Mouse (Mus musculus) CD4-positive helper T cell, adult 2 months (primary cell): ENCODE measurements around the gene Aldh9a1.

ENCODE experiments used
- DNase-seq: peaks from one replicate; pipeline ENCODE4 v3.0.0-alpha.2; 2012; ENCODE audit warnings: low read depth, missing footprints, low spot score

The Aldh9a1 gene

GRCm38 (mm10) chr1:167350597-167351415 is 1.0 kb downstream of the Aldh9a1 start:
- DNase-seq: no peak

DNA sequence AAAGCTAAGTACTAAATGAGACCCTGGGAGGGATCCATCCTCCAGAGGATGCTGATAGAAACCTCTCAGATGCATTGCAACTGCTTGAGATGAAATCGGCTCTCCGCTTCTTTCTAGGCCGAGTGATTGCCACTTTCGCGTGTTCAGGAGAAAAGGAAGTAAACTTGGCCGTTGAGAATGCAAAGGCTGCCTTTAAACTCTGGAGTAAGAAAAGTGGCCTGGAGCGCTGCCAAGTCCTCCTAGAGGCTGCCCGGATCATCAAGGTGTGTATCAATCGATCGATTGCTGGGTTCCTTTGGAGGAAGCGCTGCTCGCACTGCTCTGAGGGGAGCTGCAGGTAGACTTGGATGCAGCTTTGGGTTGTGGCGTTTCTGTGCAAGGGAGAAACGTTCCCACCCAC is 2.6 kb downstream of the Aldh9a1 start:
- DNase-seq: no peak

DNA sequence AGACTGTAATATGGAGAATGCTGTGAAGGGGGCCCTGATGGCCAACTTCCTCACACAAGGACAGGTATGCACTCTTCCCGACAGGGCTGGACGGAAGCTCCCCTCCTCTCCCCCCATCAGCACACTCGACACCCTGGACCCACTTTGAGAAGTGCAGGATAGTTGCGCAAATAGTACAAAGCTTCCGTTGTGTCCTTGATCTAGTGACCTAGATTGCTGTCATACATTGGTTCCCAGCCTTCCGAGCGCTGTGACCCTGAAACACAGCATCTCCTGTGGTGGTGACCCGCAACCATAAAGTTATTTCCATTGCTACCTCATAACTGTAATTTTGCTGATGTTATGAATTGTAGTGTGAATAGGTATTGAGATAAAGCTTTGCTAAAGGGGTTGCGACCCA is 7.6 kb downstream of the Aldh9a1 start:
- DNase-seq: no peak

DNA sequence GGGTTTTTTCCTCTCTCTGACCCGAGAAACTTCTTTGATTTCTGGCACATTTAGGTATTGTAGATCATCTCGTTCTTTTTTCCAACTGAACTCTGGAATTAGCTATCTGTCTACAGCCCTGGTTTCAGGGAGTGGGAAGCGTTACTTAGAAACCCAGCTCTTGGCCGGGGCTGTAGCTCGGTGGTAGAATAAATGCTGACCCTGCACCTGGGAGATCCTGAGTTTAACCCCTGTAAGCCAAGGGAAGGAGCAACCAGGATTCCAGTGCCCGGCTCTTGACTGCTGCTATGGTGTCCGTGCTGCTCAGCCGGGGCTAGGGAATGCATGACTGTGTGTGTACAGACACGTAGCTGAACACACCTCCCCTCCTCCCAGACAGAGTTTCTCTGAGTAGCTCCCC is 8.9 kb downstream of the Aldh9a1 start:
- no peak for DNase-seq

- DNase-seq: no peak
These were observed 10.5 kb downstream of the Aldh9a1 start for GRCm38 (mm10) chr1:167360268-167360667.

GRCm38 (mm10) chr1:167362819-167363218 is 13.0 kb downstream of the Aldh9a1 start:
- DNase-seq: no peak

- no peak for DNase-seq
These were observed 13.5 kb downstream of the Aldh9a1 start for GRCm38 (mm10) chr1:167363322-167363721.

GRCm38 (mm10) chr1:167365808-167366207 is 16.0 kb downstream of the Aldh9a1 start:
- no peak for DNase-seq

GRCm38 (mm10) chr1:167366621-167367020 is 16.8 kb downstream of the Aldh9a1 start:
- no peak for DNase-seq

DNA sequence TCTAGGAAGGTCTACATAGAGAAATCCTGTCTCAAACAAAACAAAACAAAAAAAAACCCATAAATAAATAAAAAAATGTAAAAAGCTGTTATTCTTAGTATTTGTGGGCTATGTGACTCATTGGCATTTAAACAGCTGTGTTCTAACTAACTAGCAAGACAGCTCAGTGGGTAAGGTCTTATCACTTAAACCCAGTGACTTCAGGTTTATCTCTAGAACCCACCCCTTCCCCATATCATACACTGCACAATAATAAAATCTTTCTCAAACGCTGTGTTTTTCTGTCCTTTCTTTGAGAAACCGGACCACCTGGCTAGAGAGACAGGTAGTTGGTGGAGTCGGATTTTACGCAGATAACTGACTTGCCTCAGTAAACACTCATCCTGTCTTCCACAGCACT is 18.2 kb downstream of the Aldh9a1 start:
- DNase-seq: no peak

DNA sequence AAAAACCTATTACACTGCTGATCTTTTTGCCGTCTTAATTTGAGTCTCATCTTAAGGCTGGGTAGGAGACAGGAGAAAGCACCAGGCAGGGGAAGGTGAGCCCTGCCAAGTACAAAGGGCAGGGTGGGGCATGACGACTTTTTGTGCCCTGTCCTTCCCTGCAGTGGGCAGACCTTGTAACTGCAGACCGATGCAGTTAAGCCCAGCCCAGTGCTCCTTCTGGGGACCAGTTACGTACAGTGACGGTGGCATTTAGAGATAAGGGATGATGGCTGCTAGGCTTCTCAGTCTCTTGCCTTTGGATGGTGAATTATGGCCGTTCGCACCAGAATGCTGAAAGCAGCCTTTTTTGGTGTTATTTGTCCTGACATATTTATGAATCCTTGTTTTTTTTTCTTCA is 18.7 kb downstream of the Aldh9a1 start:
- DNase-seq: no peak

GRCm38 (mm10) chr1:167369905-167370304 is 20.1 kb downstream of the Aldh9a1 start:
- DNase-seq: peak; percentile 86

DNA sequence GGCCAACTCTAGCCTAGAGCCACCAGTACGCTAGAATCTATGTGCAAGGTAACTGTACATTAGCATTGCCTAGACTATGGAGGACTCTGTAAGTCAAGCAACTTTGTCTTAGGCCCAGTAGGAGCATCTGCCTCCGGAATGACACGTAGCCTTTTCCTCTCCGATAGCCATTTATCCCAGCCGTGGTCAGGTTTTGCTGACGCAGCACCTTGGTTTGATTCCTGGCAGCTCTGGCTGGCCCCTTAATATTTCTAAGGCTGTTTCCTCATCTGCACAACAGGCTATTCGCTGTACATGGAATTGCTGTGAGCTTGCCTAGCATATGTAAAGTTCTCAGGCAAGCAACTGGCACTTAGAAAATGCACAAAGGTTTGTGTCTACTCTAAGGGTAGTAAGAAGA is 22.9 kb downstream of the Aldh9a1 start:
- no peak for DNase-seq

DNA sequence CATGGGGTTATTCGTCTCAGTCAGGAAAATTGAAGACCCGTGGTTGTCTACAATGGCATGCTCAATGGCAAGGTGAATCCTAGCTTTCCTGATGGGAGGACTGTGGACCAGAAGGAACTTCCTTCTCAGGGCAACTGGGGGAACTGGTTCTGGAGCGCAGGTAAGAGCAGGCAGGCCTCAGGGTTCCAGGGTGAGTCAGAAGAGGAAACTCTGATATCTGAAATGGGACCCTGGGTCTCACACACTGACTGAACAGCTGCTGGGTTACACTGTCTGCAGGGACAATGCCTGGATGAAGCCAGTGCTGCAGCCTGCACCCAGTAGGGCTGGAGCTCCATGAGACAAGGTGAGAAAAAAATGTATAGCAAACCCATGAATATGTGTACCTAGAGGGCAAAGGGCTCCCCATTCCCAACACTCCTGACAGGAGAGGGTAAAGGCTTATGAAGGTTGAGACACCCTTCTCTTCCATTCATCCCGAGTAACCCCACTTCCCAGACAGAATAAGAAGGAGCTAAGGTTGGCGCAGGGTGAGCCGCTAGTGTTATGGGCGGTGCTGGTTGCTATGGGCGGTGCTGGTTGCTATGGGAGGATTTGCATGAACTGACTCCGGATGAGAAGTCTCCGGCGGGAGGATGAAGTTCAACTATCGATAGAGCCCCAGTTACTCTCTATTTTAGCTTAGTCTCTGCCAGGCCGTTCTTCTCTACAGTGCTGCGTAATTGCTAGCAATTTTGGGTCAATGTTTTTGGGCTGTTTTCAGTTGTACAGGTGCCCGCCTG is 24.4 kb downstream of the Aldh9a1 start:
- DNase-seq: peak; percentile 59

- no peak for DNase-seq
These were observed 25.2 kb downstream of the Aldh9a1 start for GRCm38 (mm10) chr1:167374942-167375341.

DNA sequence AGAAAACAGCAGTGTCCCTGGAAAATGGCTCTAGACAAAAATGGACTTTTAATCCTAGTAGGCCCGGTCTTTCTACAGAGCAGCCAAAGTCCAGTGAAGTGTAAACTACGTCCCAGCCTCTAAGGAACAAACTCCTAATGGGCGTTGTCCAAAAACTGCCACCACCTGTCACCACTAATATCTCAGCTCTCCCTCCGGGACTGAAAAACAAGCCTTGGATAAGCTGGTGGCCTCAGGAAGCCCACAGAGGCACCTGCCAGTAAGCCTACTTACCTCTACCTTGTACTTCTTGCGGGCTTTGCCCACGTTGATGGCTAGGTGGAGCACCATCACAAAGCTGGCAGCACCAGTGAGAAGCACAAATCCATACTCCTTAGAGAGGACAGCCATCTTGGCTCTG is 28.2 kb downstream of the Aldh9a1 start:
- no peak for DNase-seq

- DNase-seq: no peak
These were observed 30.0 kb downstream of the Aldh9a1 start for GRCm38 (mm10) chr1:167379751-167380150.

DNA sequence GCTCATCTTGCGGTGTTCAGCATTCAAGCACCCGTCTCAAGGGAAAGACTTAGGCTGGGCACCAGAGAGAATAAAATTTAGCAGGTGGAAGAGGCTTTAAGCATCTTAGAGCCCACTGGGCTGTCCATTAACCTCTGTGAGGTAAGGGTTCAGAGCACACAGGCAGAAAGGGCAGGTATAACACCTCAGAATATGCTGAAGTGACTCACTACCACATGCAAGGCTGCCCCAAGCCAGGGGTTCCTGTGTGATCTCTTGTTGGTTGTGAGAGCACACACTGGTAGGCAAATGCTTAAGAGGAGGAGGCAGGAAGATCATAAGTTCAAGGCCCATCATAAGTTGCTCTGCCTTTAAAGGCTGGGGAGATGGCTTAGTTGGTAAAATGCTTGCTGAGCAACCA is 30.4 kb downstream of the Aldh9a1 start:
- no peak for DNase-seq

DNA sequence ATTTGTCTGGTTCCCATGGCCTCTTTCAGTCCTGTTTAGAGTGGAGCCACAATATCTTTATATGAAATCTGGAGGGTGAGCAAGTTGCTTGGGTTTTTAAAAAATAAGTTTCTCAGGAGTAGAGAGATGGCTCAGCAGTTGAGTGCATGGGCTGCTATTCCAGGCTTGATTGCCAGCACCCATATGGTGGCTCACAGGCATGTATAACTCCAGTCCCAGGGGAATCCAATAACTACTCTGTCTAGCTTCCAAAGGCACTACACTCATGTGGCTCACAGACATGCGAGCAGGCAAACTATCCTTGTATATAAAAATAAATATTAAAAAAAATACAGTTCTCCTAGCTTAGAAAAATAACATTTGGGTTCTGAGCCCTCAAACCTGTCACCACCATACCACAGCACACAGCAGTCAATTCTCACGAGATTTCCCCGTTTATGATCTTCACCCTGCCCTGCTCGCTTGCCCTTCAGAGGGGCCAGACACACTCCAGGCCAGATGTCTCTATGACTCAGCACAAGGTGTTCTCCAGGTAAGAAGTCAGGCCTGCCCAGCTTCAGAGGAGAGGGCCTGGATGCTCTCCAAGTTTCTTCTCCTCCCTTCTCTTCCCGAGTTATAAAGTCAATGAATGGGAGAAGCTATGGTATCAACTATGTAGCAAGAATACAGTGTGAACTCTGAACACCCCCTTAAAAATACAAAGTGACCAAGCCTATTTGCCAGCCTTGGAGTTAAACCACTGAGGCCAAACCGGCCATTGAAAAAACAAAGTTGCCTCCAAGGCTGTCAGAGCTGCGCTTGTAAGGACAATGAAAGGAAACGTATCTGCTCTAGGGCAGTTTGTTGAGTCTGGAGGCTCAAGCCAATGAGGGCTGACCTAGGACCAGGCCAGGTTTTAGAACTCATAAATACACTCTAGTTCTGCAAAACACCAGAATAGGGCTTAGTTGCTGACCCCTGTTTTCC is 31.5 kb downstream of the Aldh9a1 start:
- DNase-seq: no peak

GRCm38 (mm10) chr1:167382316-167382715 is 32.5 kb downstream of the Aldh9a1 start:
- DNase-seq: no peak

- DNase-seq: no peak
These were observed 33.0 kb downstream of the Aldh9a1 start for GRCm38 (mm10) chr1:167382763-167383162.

- DNase-seq: no peak
These were observed 33.4 kb downstream of the Aldh9a1 start for GRCm38 (mm10) chr1:167383178-167383577.
